Mouse (Mus musculus) ES-E14 (cell line): ENCODE data around the gene Cacna2d2. TPM values are rescaled to one million over a fixed set of nuclear protein-coding genes. Genes with fewer than 3 reads are reported as not detected.

Experiments used
- DNase-seq: peaks from one replicate; pipeline ENCODE4 v3.0.0-alpha.2; 2013; ENCODE audit warnings: low read depth, low spot score
- H3K27ac ChIP-seq: 2 replicates; pipeline ENCODE4 v1.5.1; 2012; ENCODE audit warnings: low read depth, mild to moderate bottlenecking, low read length, moderate library complexity, mixed read lengths; ENCODE audit not compliant: poor library complexity, insufficient read depth, severe bottlenecking
- H3K36me3 ChIP-seq: 2 replicates; pipeline ENCODE4 v1.6.1; 2012; ENCODE audit warnings: mild to moderate bottlenecking, low read length, moderate library complexity, mixed read lengths; ENCODE audit not compliant: control insufficient read depth, poor library complexity, insufficient read depth, severe bottlenecking
- H3K4me1 ChIP-seq, 2 experiments: fragments of 150-350 bp in 1 of 2; sonication (generic) in 1 of 2; 2 replicates each; pipeline ENCODE4 v1.6.1; 2012; ENCODE audit warnings: low read length in 2 of 2, mild to moderate bottlenecking in 1 of 2, mixed read lengths in 1 of 2; ENCODE audit not compliant: control insufficient read depth in 2 of 2, insufficient read depth in 2 of 2, poor library complexity in 1 of 2
- H3K4me3 ChIP-seq, 2 experiments: fragments of 150-350 bp in 1 of 2; sonication (generic) in 1 of 2; 2 replicates each; pipeline ENCODE4 v1.5.1; 2012; ENCODE audit warnings: low read length in 2 of 2, low read depth in 1 of 2, mild to moderate bottlenecking in 1 of 2, mixed read lengths in 1 of 2; ENCODE audit not compliant: insufficient read depth in 1 of 2, poor library complexity in 1 of 2, severe bottlenecking in 1 of 2
- H3K9ac ChIP-seq: 2 replicates; pipeline ENCODE4 v1.6.1; 2012; ENCODE audit warnings: low read depth, mild to moderate bottlenecking, low read length, mixed read lengths; ENCODE audit not compliant: poor library complexity, insufficient read depth, severe bottlenecking
- H3K9me3 ChIP-seq: fragments of 150-350 bp; sonication (generic); 2 replicates; pipeline ENCODE4 v1.6.1; 2012; ENCODE audit warnings: low read depth, mild to moderate bottlenecking, low read length; ENCODE audit not compliant: control insufficient read depth, insufficient read depth
- CHD2 ChIP-seq: IDR thresholded peaks from 2 replicates; pipeline ENCODE4 v1.6.1; 2014; ENCODE audit warnings: mild to moderate bottlenecking, low read depth, low read length, inconsistent platforms
- HCFC1 ChIP-seq: IDR thresholded peaks from 2 replicates; pipeline ENCODE4 v1.6.1; 2012; ENCODE audit warnings: low read length, inconsistent platforms, borderline replicate concordance; ENCODE audit not compliant: insufficient read depth
- MAFK ChIP-seq: IDR thresholded peaks from 2 replicates; pipeline ENCODE4 v1.6.1; 2014; ENCODE audit warnings: mild to moderate bottlenecking, low read depth, low read length, inconsistent platforms; ENCODE audit not compliant: insufficient read depth
- ZC3H11A ChIP-seq: IDR thresholded peaks from 2 replicates; pipeline ENCODE4 v1.6.1; 2012; ENCODE audit warnings: low read depth, mild to moderate bottlenecking, inconsistent platforms, low read length, borderline replicate concordance
- ZNF384 ChIP-seq: IDR thresholded peaks from 2 replicates; pipeline ENCODE4 v1.6.1; 2012; ENCODE audit warnings: low read depth, low read length, inconsistent platforms
- in situ Hi-C, 2 experiments: fragments of 600-800 bp; cut with MboI; formaldehyde crosslinking; loops; one replicate each; pipeline ENCODE4 v1.15.1; 2025; ENCODE audit warnings: low sequenced_read_pairs in 2 of 2, inconsistent platforms in 1 of 2; ENCODE audit not compliant: unreplicated experiment in 2 of 2
- total RNA-seq: library from RNA; depleted of rRNA; stranded (reverse); fragments of 300-350 nt; gene quantifications from 2 replicates; pipeline ENCODE4 v1.2.3, GENCODE M21; 2012

Gene Cacna2d2
- total RNA-seq, 1 experiment: 0.85 TPM

- Histone ChIP-seq H3K27ac (no peak overlapping the region), H3K36me3 (no peaks in the 10 kb centered on the region), H3K9ac (no peak overlapping the region), H3K9me3 (no peaks in the 10 kb centered on the region), H3K4me1 (no peaks in the 10 kb centered on the region), H3K4me3 (no peak overlapping the region)
- TF ChIP-seq HCFC1 (no peak), ZNF384 (no peak), MAFK (no peak), CHD2 (no peak), ZC3H11A (no peak)
- in situ Hi-C loops: no loop called here
- no peak for DNase-seq
These were observed 94.8 kb downstream of the Cacna2d2 start for GRCm38 (mm10) chr9:107494238-107494637.

DNA sequence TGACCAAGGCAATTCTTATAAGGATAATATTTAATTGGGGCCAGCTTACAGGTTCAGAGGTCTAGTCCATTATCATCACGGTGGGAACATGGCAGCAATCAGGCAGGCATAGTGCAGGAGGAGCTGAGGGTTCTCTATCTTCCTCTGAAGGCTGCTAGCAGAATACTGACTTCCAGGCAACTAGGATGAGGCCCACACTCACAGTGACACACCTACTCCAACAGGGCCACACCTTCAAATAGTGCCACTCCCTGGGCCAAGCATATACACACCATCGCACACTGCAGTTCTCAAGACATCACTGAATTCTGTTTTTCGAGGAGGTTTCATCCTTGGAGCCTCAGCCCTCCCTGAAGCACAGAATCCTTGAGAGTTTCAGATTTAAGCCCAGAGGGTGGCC lies 96.9 kb downstream of the Cacna2d2 start:
- no peaks in the 10 kb centered on the region for H3K9me3 ChIP-seq
- no peak overlapping the region for H3K9ac ChIP-seq
- no peaks in the 10 kb centered on the region for H3K36me3 ChIP-seq
- in situ Hi-C loops: no loop called here
- H3K4me3 ChIP-seq: no peak overlapping the region
- TF ChIP-seq ZNF384 (no peak), HCFC1 (no peak), CHD2 (no peak), MAFK (no peak), ZC3H11A (no peak)
- no peak overlapping the region for H3K27ac ChIP-seq
- no peak for DNase-seq
- no peaks in the 10 kb centered on the region for H3K4me1 ChIP-seq

DNA sequence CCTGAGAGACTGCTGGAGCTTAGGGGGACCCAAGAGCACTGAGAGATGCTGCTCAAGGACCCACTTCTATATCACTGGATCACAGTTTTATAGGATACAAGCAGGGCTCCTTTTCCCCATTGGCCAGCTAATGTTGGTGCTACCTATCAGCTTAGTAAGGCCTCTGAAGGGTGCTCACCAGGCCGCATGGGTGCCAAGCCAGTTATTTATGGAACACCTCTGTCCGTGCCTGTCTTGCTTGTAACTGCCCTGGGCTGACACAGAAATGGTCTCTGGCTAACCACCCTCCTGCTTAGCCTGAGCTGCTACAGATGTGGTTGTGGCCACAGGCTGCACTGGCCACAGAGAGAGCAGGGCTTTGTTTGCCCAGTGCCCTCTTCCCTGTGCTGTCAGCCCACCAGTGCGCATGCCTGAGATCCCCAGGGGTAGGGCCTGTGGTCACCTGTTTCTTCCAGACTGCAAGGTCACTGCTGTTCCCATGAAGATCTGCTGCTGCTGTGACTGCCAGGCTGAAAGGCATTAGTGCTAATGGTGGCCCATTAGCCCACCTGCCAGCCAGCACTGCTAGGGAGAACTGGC lies 101.4 kb downstream of the Cacna2d2 start:
- Histone ChIP-seq H3K4me3 (no peak overlapping the region), H3K36me3 (no peaks in the 10 kb centered on the region), H3K9me3 (no peaks in the 10 kb centered on the region), H3K27ac (no peak overlapping the region), H3K4me1 (no peaks in the 10 kb centered on the region), H3K9ac (no peak overlapping the region)
- TF ChIP-seq HCFC1: no peak
- TF ChIP-seq CHD2: no peak
- TF ChIP-seq ZC3H11A: no peak
- TF ChIP-seq ZNF384: no peak
- TF ChIP-seq MAFK: no peak
- in situ Hi-C loops: no loop called here
- DNase-seq: no peak

GRCm38 (mm10) chr9:107502131-107502846 lies 102.9 kb downstream of the Cacna2d2 start:
- H3K9ac ChIP-seq: no peak overlapping the region
- TF ChIP-seq MAFK (no peak), ZNF384 (no peak), HCFC1 (no peak), CHD2 (no peak), ZC3H11A (no peak)
- in situ Hi-C loops: no loop called here
- H3K27ac ChIP-seq: no peak overlapping the region
- no peaks in the 10 kb centered on the region for H3K4me1 ChIP-seq
- DNase-seq: no peak
- no peaks in the 10 kb centered on the region for H3K36me3 ChIP-seq
- no peaks in the 10 kb centered on the region for H3K9me3 ChIP-seq
- H3K4me3 ChIP-seq: no peak overlapping the region
